Mouse (Mus musculus) left cerebral cortex, postnatal 10 days (tissue): Measurements from ENCODE around the gene Hyal3. TPM values are rescaled to one million over a fixed set of nuclear protein-coding genes. Genes with fewer than 3 reads are reported as not detected.

Experiments used
- DNase-seq, 2 experiments: peaks; one replicate each; pipeline ENCODE4 v3.0.0; 2021 to 2022; ENCODE audit warnings: low spot score in 2 of 2, mixed read lengths in 1 of 2; ENCODE audit errors: extremely low spot score in 1 of 2
- intact Hi-C: fragments of 180-260 bp; cut with DNase I; formaldehyde crosslinking; loops from one replicate; pipeline ENCODE4 v1.15.1; 2025
- total RNA-seq, 2 experiments: library from RNA; stranded (reverse); gene quantifications; 2 replicates each; pipeline ENCODE4 v1.2.3; 2021

Gene Hyal3
- total RNA-seq, 2 experiments from 2014 or later = 0.99 to 1.4 TPM

GRCm38 (mm10) chr9:107607036-107607435 is 26.4 kb downstream of the Hyal3 start:
- no peak for DNase-seq
- intact Hi-C loops = no loop called here

- DNase-seq = no peak
- intact Hi-C loops = no loop called here
Measured at GRCm38 (mm10) chr9:107607653-107608245, 27.1 kb downstream of the Hyal3 start.

- intact Hi-C loops = no loop called here
Measured at GRCm38 (mm10) chr9:107608741-107609432, 28.3 kb downstream of the Hyal3 start, which contains the start of gene Sema3b. Gene Sema3b (minus strand): TSS chr9:107609229.

GRCm38 (mm10) chr9:107609433-107609830 is 28.8 kb downstream of the Hyal3 start:
- no peak for DNase-seq
- intact Hi-C loops = no loop called here

More at GRCm38 (mm10) chr9:107608741-107609432, 28.3 kb downstream of the Hyal3 start, which contains the start of gene Sema3b:
- DNase-seq = no peak

GRCm38 (mm10) chr9:107611456-107612190 is 31.0 kb downstream of the Hyal3 start:
- no peak for DNase-seq
- intact Hi-C loops = no loop called here

- DNase-seq = peak; percentile 97 to 99
- intact Hi-C loops = no loop called here
Measured at GRCm38 (mm10) chr9:107612191-107612944, 31.8 kb downstream of the Hyal3 start.

GRCm38 (mm10) chr9:107612945-107613569 is 32.4 kb downstream of the Hyal3 start:
- intact Hi-C loops = no loop called here
- DNase-seq = no peak

GRCm38 (mm10) chr9:107615035-107615434 is 34.4 kb downstream of the Hyal3 start:
- no peak for DNase-seq
- intact Hi-C loops = no loop called here

GRCm38 (mm10) chr9:107617461-107617860 is 36.8 kb downstream of the Hyal3 start:
- no peak for DNase-seq
- intact Hi-C loops = no loop called here

GRCm38 (mm10) chr9:107618098-107618497 is 37.5 kb downstream of the Hyal3 start:
- intact Hi-C loops = no loop called here
- DNase-seq = no peak

- DNase-seq = peak in 1 of 2 experiments; percentile 81
- intact Hi-C loops = no loop called here
Measured at GRCm38 (mm10) chr9:107618778-107619545, 38.3 kb downstream of the Hyal3 start.

- intact Hi-C loops = no loop called here
- no peak for DNase-seq
Measured at GRCm38 (mm10) chr9:107619546-107619879, 38.9 kb downstream of the Hyal3 start.

GRCm38 (mm10) chr9:107620954-107621353 is 40.3 kb downstream of the Hyal3 start:
- intact Hi-C loops = no loop called here

GRCm38 (mm10) chr9:107624539-107624938 is 43.9 kb downstream of the Hyal3 start:
- intact Hi-C loops = no loop called here
- no peak for DNase-seq

More at GRCm38 (mm10) chr9:107620954-107621353, 40.3 kb downstream of the Hyal3 start:
- no peak for DNase-seq

- no peak for DNase-seq
- intact Hi-C loops = no loop called here
Measured at GRCm38 (mm10) chr9:107624951-107625350, 44.3 kb downstream of the Hyal3 start.

- intact Hi-C loops = no loop called here
- DNase-seq = no peak
Measured at GRCm38 (mm10) chr9:107625351-107626128, 44.9 kb downstream of the Hyal3 start.

- intact Hi-C loops = no loop called here
- DNase-seq = no peak
Measured at GRCm38 (mm10) chr9:107626158-107626843, 45.7 kb downstream of the Hyal3 start.
